Mouse (Mus musculus) spleen, postnatal 14 days (tissue): ENCODE measurements around the gene 4933411K16Rik.

Source experiments
- DNase-seq, 2 experiments: peaks; one replicate each; pipeline ENCODE4 v3.0.0; 2021 to 2022; ENCODE audit warnings: low spot score in 2 of 2

4933411K16Rik gene

GRCm38 (mm10) chr19:42035456-42036248 lies 16.4 kb upstream of the 4933411K16Rik start, which contains the start of gene Ankrd2:
TSS of gene Ankrd2 (plus strand) at chr19:42036000.
- peak; percentile 49 to 64 for DNase-seq

DNA sequence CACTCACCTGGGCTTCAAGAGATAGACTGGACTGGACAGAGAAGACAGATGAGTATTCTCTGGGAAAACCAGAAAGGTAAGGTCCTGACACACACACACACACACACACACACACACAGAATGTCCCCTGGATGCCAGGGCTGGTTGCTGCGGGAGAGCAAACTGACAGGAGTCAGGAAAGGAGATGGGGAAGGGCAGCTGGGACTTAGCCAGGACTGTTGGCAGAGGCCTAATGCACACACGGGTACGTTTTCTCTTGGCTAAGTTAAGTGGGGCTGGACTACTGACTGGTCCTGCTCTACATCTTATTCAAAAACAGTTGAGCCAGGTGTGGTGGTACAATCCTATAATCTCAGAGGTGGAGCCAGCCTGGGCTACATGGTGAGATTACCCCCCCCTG lies 15.7 kb upstream of the 4933411K16Rik start:
- no peak for DNase-seq

DNA sequence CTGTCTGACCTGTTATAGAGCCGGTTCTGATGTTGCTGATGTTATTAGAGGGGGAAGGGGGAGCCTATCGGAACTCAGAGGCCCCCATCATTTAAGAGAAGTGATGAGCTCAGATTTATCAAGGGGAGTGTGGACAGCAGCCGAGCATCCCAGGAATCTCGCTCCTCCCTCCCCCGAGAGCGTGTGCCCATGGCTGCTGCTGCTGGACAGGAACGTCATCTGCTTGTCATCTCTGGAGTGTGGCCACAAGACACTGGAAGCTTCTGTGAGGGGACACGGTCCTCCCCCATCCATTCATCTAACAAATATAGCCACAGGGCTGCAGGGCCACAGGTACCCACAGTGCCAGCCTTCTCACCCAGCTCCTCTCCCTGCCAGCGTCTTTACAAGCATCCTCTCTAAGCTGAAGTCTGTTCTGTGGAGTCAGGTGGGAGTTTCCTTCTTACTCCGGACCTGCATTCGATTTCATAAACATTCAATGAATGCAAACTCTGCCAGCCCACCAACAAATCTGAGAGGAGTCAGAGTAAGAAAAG lies 14.8 kb upstream of the 4933411K16Rik start:
- no peak for DNase-seq

- no peak for DNase-seq
Measured at GRCm38 (mm10) chr19:42038310-42038709, 13.7 kb upstream of the 4933411K16Rik start.

- DNase-seq: no peak
Measured at GRCm38 (mm10) chr19:42043988-42044387, 8.1 kb upstream of the 4933411K16Rik start.

GRCm38 (mm10) chr19:42045269-42046102 lies 6.6 kb upstream of the 4933411K16Rik start, which contains the start of gene Hoga1:
TSS of gene Hoga1 (plus strand) at chr19:42045610.
- peak in 1 of 2 experiments; percentile 37 for DNase-seq

DNA sequence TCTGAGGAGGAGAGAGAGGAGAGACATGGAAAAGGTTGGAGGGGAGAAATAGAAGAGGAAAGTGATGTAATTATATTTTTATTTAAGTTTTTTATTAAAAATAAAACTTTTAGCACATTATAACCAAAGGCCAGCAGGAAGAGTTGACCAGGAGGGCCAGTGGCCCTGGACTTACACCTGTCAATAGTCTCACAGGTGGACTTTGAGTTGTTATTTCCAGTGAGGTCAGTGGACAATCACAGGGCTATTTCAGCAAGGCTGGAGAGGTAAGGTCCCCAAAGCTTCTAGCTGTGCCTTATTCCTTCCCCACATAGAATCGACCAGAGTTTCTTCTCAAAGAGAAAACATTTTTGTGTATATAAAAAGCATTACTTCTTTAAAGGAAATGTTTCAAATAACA lies 1.8 kb upstream of the 4933411K16Rik start:
- no peak for DNase-seq

DNA sequence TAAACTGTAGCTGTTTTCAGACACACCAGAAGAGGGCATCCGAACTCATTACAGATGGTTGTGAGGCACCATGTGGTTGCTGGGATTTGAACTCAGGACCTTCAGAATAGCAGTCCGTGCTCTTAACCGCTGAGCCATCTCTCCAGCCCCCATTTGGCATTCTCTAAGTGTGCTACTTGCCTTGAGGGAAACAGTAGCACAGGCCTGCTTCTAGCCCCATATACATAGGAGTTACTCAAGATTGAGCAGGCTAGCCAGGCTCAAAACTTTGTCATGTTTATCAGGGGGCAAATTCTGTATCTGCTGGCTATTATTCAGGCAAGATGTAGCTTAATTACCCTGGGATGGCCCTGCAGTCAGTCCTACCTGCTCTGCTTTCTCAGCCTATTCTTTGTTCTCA lies 697 bp upstream of the 4933411K16Rik start:
- DNase-seq: no peak

- no peak for DNase-seq
Measured at GRCm38 (mm10) chr19:42054255-42054654, 2.2 kb downstream of the 4933411K16Rik start.

DNA sequence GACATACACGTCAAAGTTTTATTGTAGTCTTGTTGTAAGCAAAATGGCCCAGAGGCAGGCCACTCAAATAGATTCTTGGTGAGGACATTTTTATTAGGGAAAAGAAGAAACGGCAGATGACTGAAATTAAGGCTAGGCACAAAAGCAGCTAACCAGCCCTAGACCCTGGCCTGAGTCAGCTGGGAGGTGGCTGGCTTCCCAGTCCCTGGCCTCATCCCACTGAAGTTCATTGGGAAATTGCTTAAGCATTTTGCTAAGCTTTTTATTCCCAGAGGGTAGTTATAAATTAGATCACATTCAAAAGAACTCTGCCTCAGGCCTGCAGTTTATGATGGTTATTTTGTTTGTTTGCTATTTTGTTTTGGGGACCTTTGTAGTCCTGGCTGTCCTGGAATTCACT lies 3.8 kb downstream of the 4933411K16Rik start:
- DNase-seq: no peak

- DNase-seq: no peak
Measured at GRCm38 (mm10) chr19:42056719-42057409, 4.8 kb downstream of the 4933411K16Rik start.

GRCm38 (mm10) chr19:42058426-42058825 lies 6.4 kb downstream of the 4933411K16Rik start:
- no peak for DNase-seq

- no peak for DNase-seq
Measured at GRCm38 (mm10) chr19:42061443-42061842, 9.4 kb downstream of the 4933411K16Rik start.

DNA sequence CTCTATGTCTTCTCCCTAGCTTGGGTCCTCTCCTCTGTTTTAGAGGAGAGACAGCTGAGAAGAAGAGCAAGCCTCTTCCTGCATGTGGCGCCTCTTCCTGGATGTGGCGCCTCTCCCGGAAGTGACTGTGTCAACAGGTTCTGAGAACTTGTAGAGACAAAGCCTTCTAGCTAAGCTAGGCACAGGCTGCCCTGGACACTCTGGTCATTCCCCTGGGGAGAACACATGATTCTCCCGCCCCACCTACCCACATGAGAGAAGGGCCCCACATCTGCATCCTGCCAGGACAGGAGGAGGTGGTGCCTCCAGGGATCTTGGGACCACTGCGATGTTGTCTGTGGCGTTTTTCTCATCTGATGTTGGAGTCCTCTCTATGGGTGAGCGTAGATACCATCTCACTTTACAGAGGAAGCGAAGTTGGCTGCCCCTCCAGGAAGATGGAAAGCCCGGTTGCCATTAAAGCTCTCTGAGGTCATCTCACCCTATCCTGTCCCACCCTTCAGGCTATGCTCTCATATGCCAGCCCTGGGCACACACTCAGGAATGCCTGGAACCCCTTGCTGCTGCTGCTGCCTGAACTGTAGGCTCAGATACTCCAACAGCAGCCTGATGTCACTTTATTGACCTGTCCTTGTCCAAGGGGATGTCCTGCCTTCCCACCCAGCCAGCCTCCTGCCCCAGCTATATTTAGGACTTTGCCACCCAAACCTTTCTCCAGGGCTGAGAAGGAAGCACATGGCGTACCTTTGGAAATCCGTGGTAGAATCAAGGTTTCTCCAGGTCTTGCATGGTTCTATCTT lies 16.6 kb downstream of the 4933411K16Rik start:
- DNase-seq: no peak

- DNase-seq: no peak
Measured at GRCm38 (mm10) chr19:42069241-42069525, 17.1 kb downstream of the 4933411K16Rik start.

DNA sequence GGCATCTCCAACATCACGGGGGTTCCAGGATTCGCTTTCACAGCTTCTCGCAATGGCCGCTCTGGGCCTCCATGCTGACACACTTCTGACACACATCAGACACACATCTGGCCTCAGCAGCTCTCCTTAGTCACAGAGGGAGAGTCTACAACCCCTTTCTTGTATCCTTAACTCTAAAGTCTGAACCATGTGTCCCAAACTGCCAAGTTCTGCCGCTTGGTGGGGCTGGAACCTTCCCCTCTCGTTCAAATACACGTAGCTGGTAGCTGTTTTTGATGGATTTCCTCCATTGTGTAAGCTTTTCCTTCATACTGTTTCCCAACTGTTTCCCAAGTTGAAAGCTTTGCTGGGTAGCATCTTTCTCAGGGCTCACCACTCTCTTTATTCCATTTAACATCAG lies 19.2 kb downstream of the 4933411K16Rik start:
- no peak for DNase-seq

DNA sequence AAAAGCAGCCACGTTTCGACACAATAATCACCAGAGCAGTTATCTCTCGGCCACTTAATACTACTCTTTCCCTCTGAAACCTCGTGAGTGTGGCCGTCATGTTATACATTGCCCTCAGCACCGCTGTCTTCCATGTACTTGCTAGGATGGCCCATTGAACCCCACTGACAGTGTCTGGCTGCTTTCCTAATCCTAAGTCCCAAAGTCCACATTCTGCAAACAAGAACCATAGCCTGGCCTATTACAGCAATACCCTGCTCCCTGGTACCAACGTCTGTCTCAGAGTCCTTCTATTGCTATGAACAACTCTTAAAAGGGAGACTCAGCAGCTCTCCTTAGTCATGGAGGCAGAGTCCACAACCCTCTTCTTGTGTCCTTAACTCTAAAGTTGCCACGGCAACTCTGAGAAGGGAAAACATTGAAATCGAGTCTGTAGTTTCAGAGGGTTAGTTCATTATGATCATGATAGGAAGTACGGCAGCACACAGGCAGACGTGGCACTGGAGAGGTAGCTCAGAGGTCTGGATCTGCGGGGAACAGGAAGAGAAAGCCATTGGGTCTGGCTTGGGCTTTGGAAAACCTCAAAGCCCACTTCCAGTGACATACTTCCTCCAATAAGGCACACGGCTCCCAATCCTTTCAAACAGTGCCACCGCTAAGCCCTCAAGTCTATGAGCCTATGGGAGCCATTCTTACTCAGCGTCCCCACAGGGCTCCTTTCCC lies 20.0 kb downstream of the 4933411K16Rik start:
- DNase-seq: no peak

DNA sequence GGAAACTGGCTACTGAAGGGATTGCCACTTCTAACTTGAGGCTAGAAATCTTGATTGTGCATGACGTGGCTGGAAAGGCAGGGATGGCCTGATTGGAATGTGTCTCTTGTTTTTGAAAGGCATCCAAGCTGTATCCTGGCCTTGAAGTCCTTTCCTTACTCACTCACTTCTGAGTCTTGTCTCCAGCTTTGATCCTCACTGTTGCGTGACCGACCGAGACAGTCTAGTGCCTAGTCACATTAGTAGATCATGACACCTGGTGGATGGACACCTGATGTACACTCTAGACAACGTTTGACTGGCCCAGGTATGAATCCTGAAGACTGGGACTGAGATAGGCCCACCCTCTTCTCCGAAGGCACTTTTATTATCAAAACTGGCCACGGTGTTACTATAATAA lies 20.8 kb downstream of the 4933411K16Rik start:
- no peak for DNase-seq

GRCm38 (mm10) chr19:42075051-42075450 lies 23.0 kb downstream of the 4933411K16Rik start:
- no peak for DNase-seq

DNA sequence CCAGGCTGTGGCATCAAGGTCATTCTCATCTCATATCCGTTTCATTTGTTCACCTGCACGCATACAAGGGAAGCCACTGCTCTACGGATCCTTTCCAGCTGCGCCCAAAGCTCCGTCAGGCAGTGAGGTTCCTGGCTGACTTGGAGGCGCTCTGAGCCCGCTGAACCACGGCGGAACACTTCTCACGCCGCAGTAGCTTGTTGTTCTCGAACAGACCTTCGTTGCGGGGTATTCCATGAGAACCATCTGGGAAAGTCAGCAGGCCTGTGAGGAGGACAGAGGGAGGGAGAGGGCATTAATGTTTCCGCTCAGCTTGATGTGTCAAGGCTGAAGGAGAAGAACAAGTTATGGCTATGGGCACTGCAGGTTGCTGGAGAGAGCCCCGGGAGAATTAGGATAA lies 23.9 kb downstream of the 4933411K16Rik start:
- no peak for DNase-seq

DNA sequence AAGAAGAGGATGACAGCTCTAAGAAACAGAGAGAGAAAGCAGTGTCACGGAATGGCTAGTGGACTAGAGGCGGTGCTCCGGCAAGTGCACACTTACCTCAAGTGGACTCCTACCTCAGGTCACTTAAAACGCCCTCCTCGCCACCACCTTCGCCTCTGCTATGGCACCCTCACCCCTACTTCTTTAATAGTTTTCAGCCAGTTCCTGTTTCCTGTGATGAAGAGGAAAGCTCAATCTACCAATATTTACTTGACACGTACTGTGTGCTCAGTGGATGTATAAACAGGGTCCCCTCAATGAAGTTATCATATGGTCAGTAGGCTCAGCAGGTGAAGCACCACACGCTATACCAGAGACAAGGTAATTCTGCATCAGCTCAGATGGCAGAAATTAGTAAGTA lies 26.5 kb downstream of the 4933411K16Rik start:
- DNase-seq: no peak
